8 mouse cellular contexts compared by ENCODE assay signal in the genomic region with DNA sequence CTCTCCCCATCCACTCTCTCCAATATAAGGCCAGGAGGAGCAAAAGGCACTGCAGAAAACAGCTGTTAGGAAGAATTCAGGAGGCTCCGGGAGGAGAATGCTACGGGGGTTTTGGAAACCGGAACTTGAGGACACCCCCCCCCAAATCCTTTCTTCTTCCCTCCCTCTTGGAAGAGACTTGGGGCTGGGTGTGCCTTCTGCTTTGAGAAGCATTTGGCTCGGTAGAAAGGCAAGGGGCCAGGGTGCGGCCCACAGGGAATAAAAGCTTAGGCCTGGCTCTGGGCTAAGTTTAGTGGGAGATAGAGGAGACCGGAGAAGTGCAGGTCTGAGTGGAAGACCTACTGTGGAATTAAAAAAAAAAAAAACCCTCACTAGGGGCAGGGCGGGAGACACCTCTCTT.
A peak's percentile ranks its signal among the peaks of the same experiment; 100 is the strongest.
DNase-seq lines count a peak whose midpoint lies in the region; ATAC-seq and TF ChIP-seq lines count a peak whose summit lies in the region.

No protein-coding gene starts in this region.

- no peak for ATAC-seq in forebrain, embryonic 11.5 days (replicated peaks; ENCODE audit: low FRiP score)
- ATAC-seq in midbrain, embryonic 13.5 days = no peak

- no peaks in the 10 kb centered on the region; the same call in 1 of the 2 replicates for H3K36me3 ChIP-seq in ES-Bruce4 (ENCODE audit: control insufficient read depth, insufficient read depth, low read length, poor library complexity, severe bottlenecking)
- H3K36me3 ChIP-seq in forebrain, embryonic 11.5 days (ENCODE audit: control insufficient read depth, insufficient read depth, low read length) = no peaks in the 10 kb centered on the region
- no peaks in the 10 kb centered on the region for H3K36me3 ChIP-seq in limb, embryonic 10.5 days
- H3K36me3 ChIP-seq in midbrain, embryonic 13.5 days = peaks cover 6% of the 10 kb centered on the region; the same call in 1 of the 2 replicates

- intact Hi-C loops in heart, postnatal 14 days (cut with DNase I) = loop anchor here (5.0 kb wide), 4 partner anchors 63 to 188 kb away; a partner anchor contains a TSS

- H3K27ac ChIP-seq in ES-Bruce4 (ENCODE audit: insufficient read depth, low read length) = peak overlapping the region; percentile 45
- H3K27ac ChIP-seq in forebrain, embryonic 11.5 days (ENCODE audit: low read depth, low read length) = no peak overlapping the region
- H3K27ac ChIP-seq in limb, embryonic 10.5 days = no peak overlapping the region
- H3K27ac ChIP-seq in midbrain, embryonic 13.5 days = 0 out of 2 replicates have a peak overlapping the region, but pooled peaks have one; percentile 97

- H3K9me3 ChIP-seq in ES-Bruce4 (replicated peaks; ENCODE audit: control insufficient read depth, insufficient read depth, low read length, poor library complexity, severe bottlenecking) = no peaks in the 10 kb centered on the region
- H3K9me3 ChIP-seq in forebrain, embryonic 11.5 days (ENCODE audit: control insufficient read depth, low read length) = no peaks in the 10 kb centered on the region
- no peaks in the 10 kb centered on the region for H3K9me3 ChIP-seq in limb, embryonic 10.5 days (replicated peaks)
- no peaks in the 10 kb centered on the region for H3K9me3 ChIP-seq in midbrain, embryonic 13.5 days

- no peaks in the 10 kb centered on the region for H3K27me3 ChIP-seq in ES-Bruce4 (ENCODE audit: control insufficient read depth, insufficient read depth, low read length, poor library complexity, severe bottlenecking)
- no peaks in the 10 kb centered on the region for H3K27me3 ChIP-seq in forebrain, embryonic 11.5 days (ENCODE audit: control insufficient read depth, insufficient read depth, low read length)
- H3K27me3 ChIP-seq in limb, embryonic 10.5 days (ENCODE audit: low read depth, poor library complexity, severe bottlenecking) = peaks cover 12% of the 10 kb centered on the region
- H3K27me3 ChIP-seq in midbrain, embryonic 13.5 days = no peaks in the 10 kb centered on the region

- peak overlapping the region; percentile 86 for H3K4me2 ChIP-seq in forebrain, embryonic 11.5 days (ENCODE audit: low read depth, low read length, severe bottlenecking)
- peak overlapping the region; percentile 82 for H3K4me2 ChIP-seq in midbrain, embryonic 13.5 days (replicated peaks)

- 8% methylated on average over 7 of the region's 7 CpGs for WGBS in forebrain, embryonic 11.5 days
- WGBS in limb, embryonic 10.5 days = 11% methylated on average over 7 of the region's 7 CpGs
- 6% methylated on average over 7 of the region's 7 CpGs for WGBS in midbrain, embryonic 13.5 days

- TF ChIP-seq CTCF in ES-Bruce4 (IDR thresholded peaks at IDR 0.05; ENCODE audit: low read depth, low read length) = no peak

- DNase-seq in adrenal gland, postnatal 14 days = peak; percentile 79
- no peak for DNase-seq in forebrain, embryonic 11.5 days (ENCODE audit: low spot score)
- peak; percentile 78 to 83 for DNase-seq in heart, postnatal 14 days
- no peak for DNase-seq in limb, embryonic 10.5 days (ENCODE audit: low spot score)
- peak; percentile 66 to 82 for DNase-seq in urinary bladder, postnatal 36 days (ENCODE audit: low spot score in 2 of 2)
- no peak for DNase-seq in frontal cortex, adult 2 months (ENCODE audit: extremely low spot score in 1 of 2, low spot score in 1 of 2)

- peaks cover 3% of the 10 kb centered on the region for H3K4me1 ChIP-seq in ES-Bruce4 (ENCODE audit: control insufficient read depth, insufficient read depth, low read length)
- no peaks in the 10 kb centered on the region; the same call in 1 of the 2 replicates for H3K4me1 ChIP-seq in forebrain, embryonic 11.5 days (replicated peaks; ENCODE audit: control insufficient read depth, insufficient read depth, low read length)
- H3K4me1 ChIP-seq in limb, embryonic 10.5 days = peaks cover 29% of the 10 kb centered on the region
- peaks cover 41% of the 10 kb centered on the region for H3K4me1 ChIP-seq in midbrain, embryonic 13.5 days (replicated peaks)

- H3K4me3 ChIP-seq in ES-Bruce4 (ENCODE audit: low read depth, low read length) = peak overlapping the region; percentile 72
- peak overlapping the region; percentile 85 for H3K4me3 ChIP-seq in forebrain, embryonic 11.5 days (ENCODE audit: low read depth, low read length)
- H3K4me3 ChIP-seq in limb, embryonic 10.5 days = peak overlapping the region; percentile 80
- H3K4me3 ChIP-seq in midbrain, embryonic 13.5 days (replicated peaks) = peak overlapping the region; percentile 90

- no peak for TF ChIP-seq POLR2A in ES-Bruce4 (IDR thresholded peaks at IDR 0.05; ENCODE audit: insufficient read depth, low read length)

- peak overlapping the region; percentile 98 for H3K9ac ChIP-seq in ES-Bruce4 (ENCODE audit: low read depth, poor library complexity, severe bottlenecking)
- H3K9ac ChIP-seq in forebrain, embryonic 11.5 days (ENCODE audit: low read length) = peak overlapping the region; percentile 93
- peak overlapping the region; percentile 94 for H3K9ac ChIP-seq in midbrain, embryonic 13.5 days (replicated peaks)

- TF ChIP-seq EP300 in ES-Bruce4 (IDR thresholded peaks at IDR 0.05; ENCODE audit: insufficient read depth, low read depth, low read length) = no peak

Comparison
In these comparisons a context has a peak if more than half of its experiments do, and no peak if none do; other contexts are left out.
1. H3K27ac ChIP-seq: peak in ES-Bruce4 (single experiment) and midbrain, embryonic 13.5 days (single experiment); none in forebrain, embryonic 11.5 days (single experiment) and limb, embryonic 10.5 days (single experiment).
2. DNase-seq: peak in adrenal gland, postnatal 14 days (single experiment), heart, postnatal 14 days (2 of 2) and urinary bladder, postnatal 36 days (2 of 2); none in forebrain, embryonic 11.5 days (single experiment), limb, embryonic 10.5 days (single experiment) and frontal cortex, adult 2 months (0 of 2).
3. Peak in every context shown above with its lines, with median percentiles within 50 percentile points of each other: H3K4me3 ChIP-seq and H3K9ac ChIP-seq.